ENCODE assay signal across 8 mouse cellular contexts in the genomic region with DNA sequence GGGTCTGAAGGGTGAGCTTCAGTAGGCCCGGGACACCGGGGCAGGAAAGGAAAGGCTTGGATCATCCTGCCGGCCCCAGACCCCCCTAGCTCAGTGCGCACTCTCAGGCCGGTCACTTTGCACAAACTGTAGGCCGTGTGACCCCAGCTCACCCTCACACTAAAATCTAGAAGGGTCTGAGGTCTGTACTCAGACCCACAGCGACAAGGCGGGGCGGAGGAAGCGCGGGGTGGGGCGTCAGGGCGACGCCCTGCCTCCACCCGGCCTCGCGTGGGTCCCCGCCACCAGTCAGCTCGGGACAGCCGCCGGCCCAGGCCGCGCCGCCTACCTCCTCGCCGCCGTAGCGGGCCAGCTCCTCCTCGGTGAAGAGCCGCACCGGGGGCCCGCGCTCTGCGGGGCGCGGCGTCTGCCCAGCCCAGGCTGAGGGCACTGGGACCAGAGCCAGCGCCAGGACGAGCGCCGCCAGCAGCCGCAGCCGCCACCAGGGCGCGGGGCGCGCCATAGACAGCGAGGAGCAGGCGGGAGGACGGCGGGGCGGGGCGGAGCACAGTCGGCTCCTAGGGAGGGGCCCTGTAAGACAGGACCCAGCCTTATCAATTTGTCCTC. TPM values are rescaled to one million over a fixed set of nuclear protein-coding genes. Genes with fewer than 3 reads are reported as not detected.
DNase-seq lines count a peak whose midpoint lies in the region; ATAC-seq and TF ChIP-seq lines count a peak whose summit lies in the region.

A gene (minus strand): TSS at position 604 of the 606 bp plus-strand sequence.

- DNase-seq in Muller cell, postnatal 12 days (ENCODE audit: inconsistent ontology term) = peak; percentile 82
- DNase-seq in cerebellum, adult 8-10 months = peak; percentile 83
- DNase-seq in forelimb bud, embryonic 11.5 days (ENCODE audit: low read depth, low spot score) = peak; percentile 32
- DNase-seq in heart, postnatal 36 days = peak; percentile 79 to 88
- DNase-seq in layer of hippocampus, adult 2 months (ENCODE audit: low spot score in 2 of 2) = peak; percentile 46 to 69
- peak; percentile 62 for DNase-seq in ovary, postnatal 10 days (ENCODE audit: low spot score)
- DNase-seq in thymus, postnatal 14 days = peak; percentile 87

- intact Hi-C loops in heart, postnatal 36 days (cut with DNase I) = no loop called here

- H3K4me3 ChIP-seq in layer of hippocampus, adult 2 months = peak within 1 kb of the TSS; percentile 81
- H3K4me3 ChIP-seq in lung, embryonic 16.5 days (ENCODE audit: low read length) = peak within 1 kb of the TSS; percentile 75

- under 1% methylated on average over 54 of the region's 54 CpGs for WGBS in lung, embryonic 16.5 days

- peak within 1 kb of the TSS; percentile 93 for H3K9ac ChIP-seq in lung, embryonic 16.5 days (ENCODE audit: low read length)

- peaks cover 12% of the 10 kb centered on the region for H3K4me1 ChIP-seq in lung, embryonic 16.5 days (replicated peaks; ENCODE audit: control insufficient read depth, insufficient read depth, low read length)

- H3K27ac ChIP-seq in layer of hippocampus, adult 2 months = peak within 1 kb of the TSS; percentile 96
- peak within 1 kb of the TSS; percentile 90 for H3K27ac ChIP-seq in lung, embryonic 16.5 days (ENCODE audit: low read length)

- no peaks in the 10 kb centered on the region for H3K36me3 ChIP-seq in lung, embryonic 16.5 days (ENCODE audit: control insufficient read depth, insufficient read depth, low read length)

- ATAC-seq in lung, embryonic 16.5 days (ENCODE audit: low read depth) = peak; percentile 94

- TF ChIP-seq CTCF in layer of hippocampus, adult 2 months (conservative IDR thresholded peaks at IDR 0.05) = peak; percentile 65

- H3K4me2 ChIP-seq in lung, embryonic 16.5 days (ENCODE audit: low read depth, low read length) = peak within 1 kb of the TSS; percentile 74

- H3K9me3 ChIP-seq in lung, embryonic 16.5 days (ENCODE audit: control insufficient read depth, low read length) = no peaks in the 10 kb centered on the region

- H3K27me3 ChIP-seq in lung, embryonic 16.5 days (ENCODE audit: control insufficient read depth, insufficient read depth, low read depth, low read length) = no peaks in the 10 kb centered on the region

RNA-seq across cellular contexts. Expression of the gene that starts here (rescaled TPM):
- 100 to 1,000 TPM; 105 to 108 TPM for total RNA-seq in heart, postnatal 36 days (2021)
- total RNA-seq in layer of hippocampus, adult 2 months (2021) = 10 to 100 TPM; 61.5 to 70.8 TPM
- polyA plus RNA-seq in lung, embryonic 16.5 days (2015; fragmentation: Nextera tagmentation; extraction: Ambion mirVana) = 97.7 and 107 TPM in 2 replicates

Comparison
In these comparisons a context has a peak if more than half of its experiments do, and no peak if none do; other contexts are left out.
1. Peak in every context shown above with its lines: DNase-seq, ATAC-seq, H3K4me3 ChIP-seq and H3K27ac ChIP-seq.
2. DNase-seq: peak in every context shown above with its lines; median percentile 87 in thymus, postnatal 14 days; 84 in heart, postnatal 36 days; 83 in cerebellum, adult 8-10 months; 82 in Muller cell, postnatal 12 days; 62 in ovary, postnatal 10 days; 58 in layer of hippocampus, adult 2 months; 32 in forelimb bud, embryonic 11.5 days.